Mouse (Mus musculus): ENCODE measurements at regions not wholly inside any gene's neighbourhood (a gene's known extent, or its start where the extent isn't known, plus 50 kb on each side); places are given as distances from the start of the nearest gene placed in this dataset.

- no peak overlapping the region for H3K4me3 ChIP-seq (replicated peaks; ENCODE audit: extremely low read depth, low read depth, low read length)
- H3K4me1 ChIP-seq (ENCODE audit: control insufficient read depth, insufficient read depth, low read length): no peaks in the 10 kb centered on the region
- TF ChIP-seq CTCF (IDR thresholded peaks at IDR 0.05; ENCODE audit: insufficient read depth, low read length) (no peak), POLR2A (IDR thresholded peaks at IDR 0.05; ENCODE audit: borderline replicate concordance, extremely low read depth, low read depth, low read length) (no peak)
- no peak for DNase-seq
- WGBS: 75% methylated on average over 7 of the region's 7 CpGs
Measured at GRCm38 (mm10) chr3:144329117-144329516, 124.1 kb upstream of the Lmo4 start.

GRCm38 (mm10) chr3:144327235-144327760, 122.3 kb upstream of the Lmo4 start:
- WGBS: 92% methylated on average over 8 of the region's 8 CpGs
- Histone ChIP-seq H3K4me3 (replicated peaks; ENCODE audit: extremely low read depth, low read depth, low read length) (no peak overlapping the region), H3K4me1 (ENCODE audit: control insufficient read depth, insufficient read depth, low read length) (no peaks in the 10 kb centered on the region)
- DNase-seq: no peak
- TF ChIP-seq POLR2A (IDR thresholded peaks at IDR 0.05; ENCODE audit: borderline replicate concordance, extremely low read depth, low read depth, low read length): no peak
- TF ChIP-seq CTCF (IDR thresholded peaks at IDR 0.05; ENCODE audit: insufficient read depth, low read length): no peak

- Histone ChIP-seq H3K4me1 (ENCODE audit: control insufficient read depth, insufficient read depth, low read length) (no peaks in the 10 kb centered on the region), H3K4me3 (replicated peaks; ENCODE audit: extremely low read depth, low read depth, low read length) (no peak overlapping the region)
- WGBS: 83% methylated on average over 2 of the region's 2 CpGs
- TF ChIP-seq POLR2A (IDR thresholded peaks at IDR 0.05; ENCODE audit: borderline replicate concordance, extremely low read depth, low read depth, low read length) (no peak), CTCF (IDR thresholded peaks at IDR 0.05; ENCODE audit: insufficient read depth, low read length) (no peak)
- no peak for DNase-seq
Measured at GRCm38 (mm10) chr3:144324974-144325373, 120.0 kb upstream of the Lmo4 start.

- Histone ChIP-seq H3K4me3 (replicated peaks; ENCODE audit: extremely low read depth, low read depth, low read length) (no peak overlapping the region), H3K4me1 (ENCODE audit: control insufficient read depth, insufficient read depth, low read length) (no peaks in the 10 kb centered on the region)
- no peak for TF ChIP-seq POLR2A (IDR thresholded peaks at IDR 0.05; ENCODE audit: borderline replicate concordance, extremely low read depth, low read depth, low read length)
- WGBS: 87% methylated on average over 3 of the region's 3 CpGs
- no peak for DNase-seq
Measured at GRCm38 (mm10) chr3:144323524-144323923, 118.5 kb upstream of the Lmo4 start.

- no peak for DNase-seq
- Histone ChIP-seq H3K4me3 (replicated peaks; ENCODE audit: extremely low read depth, low read depth, low read length) (no peak overlapping the region), H3K4me1 (ENCODE audit: control insufficient read depth, insufficient read depth, low read length) (no peaks in the 10 kb centered on the region)
- 61% methylated on average over 11 of the region's 11 CpGs for WGBS
- TF ChIP-seq CTCF (IDR thresholded peaks at IDR 0.05; ENCODE audit: insufficient read depth, low read length): no peak
- TF ChIP-seq POLR2A (IDR thresholded peaks at IDR 0.05; ENCODE audit: borderline replicate concordance, extremely low read depth, low read depth, low read length): no peak
Measured at GRCm38 (mm10) chr3:144319468-144320205, 114.6 kb upstream of the Lmo4 start.

GRCm38 (mm10) chr3:144318761-144319467, 113.9 kb upstream of the Lmo4 start:
- Histone ChIP-seq H3K4me3 (replicated peaks; ENCODE audit: extremely low read depth, low read depth, low read length) (no peak overlapping the region), H3K4me1 (ENCODE audit: control insufficient read depth, insufficient read depth, low read length) (no peaks in the 10 kb centered on the region)
- DNase-seq: no peak
- TF ChIP-seq POLR2A (IDR thresholded peaks at IDR 0.05; ENCODE audit: borderline replicate concordance, extremely low read depth, low read depth, low read length) (no peak), CTCF (IDR thresholded peaks at IDR 0.05; ENCODE audit: insufficient read depth, low read length) (no peak)
- 72% methylated on average over 16 of the region's 16 CpGs for WGBS

- DNase-seq: no peak
- TF ChIP-seq POLR2A (IDR thresholded peaks at IDR 0.05; ENCODE audit: borderline replicate concordance, extremely low read depth, low read depth, low read length) (no peak), CTCF (IDR thresholded peaks at IDR 0.05; ENCODE audit: insufficient read depth, low read length) (no peak)
- 76% methylated on average over 5 of the region's 5 CpGs for WGBS
- Histone ChIP-seq H3K4me3 (replicated peaks; ENCODE audit: extremely low read depth, low read depth, low read length) (no peak overlapping the region), H3K4me1 (ENCODE audit: control insufficient read depth, insufficient read depth, low read length) (no peaks in the 10 kb centered on the region)
Measured at GRCm38 (mm10) chr3:144310748-144311147, 105.7 kb upstream of the Lmo4 start.

GRCm38 (mm10) chr3:144308616-144309015, 103.6 kb upstream of the Lmo4 start:
- H3K4me1 ChIP-seq (ENCODE audit: control insufficient read depth, insufficient read depth, low read length): no peaks in the 10 kb centered on the region
- DNase-seq: no peak
- WGBS: 77% methylated on average over 4 of the region's 4 CpGs
- TF ChIP-seq CTCF (IDR thresholded peaks at IDR 0.05; ENCODE audit: insufficient read depth, low read length): no peak
- TF ChIP-seq POLR2A (IDR thresholded peaks at IDR 0.05; ENCODE audit: borderline replicate concordance, extremely low read depth, low read depth, low read length): no peak
- no peak overlapping the region for H3K4me3 ChIP-seq (replicated peaks; ENCODE audit: extremely low read depth, low read depth, low read length)

- TF ChIP-seq CTCF (IDR thresholded peaks at IDR 0.05; ENCODE audit: insufficient read depth, low read length): no peak
- no peak for TF ChIP-seq POLR2A (IDR thresholded peaks at IDR 0.05; ENCODE audit: borderline replicate concordance, extremely low read depth, low read depth, low read length)
- WGBS: 71% methylated on average over 3 of the region's 3 CpGs
- no peak overlapping the region for H3K4me3 ChIP-seq (replicated peaks; ENCODE audit: extremely low read depth, low read depth, low read length)
- H3K4me1 ChIP-seq (ENCODE audit: control insufficient read depth, insufficient read depth, low read length): no peaks in the 10 kb centered on the region
- no peak for DNase-seq
Measured at GRCm38 (mm10) chr3:144307557-144307956, 102.5 kb upstream of the Lmo4 start.

- no peak overlapping the region for H3K4me3 ChIP-seq (replicated peaks; ENCODE audit: extremely low read depth, low read depth, low read length)
- 59% methylated on average over 4 of the region's 4 CpGs for WGBS
- no peak for DNase-seq
- TF ChIP-seq POLR2A (IDR thresholded peaks at IDR 0.05; ENCODE audit: borderline replicate concordance, extremely low read depth, low read depth, low read length) (no peak), CTCF (IDR thresholded peaks at IDR 0.05; ENCODE audit: insufficient read depth, low read length) (no peak)
- H3K4me1 ChIP-seq (ENCODE audit: control insufficient read depth, insufficient read depth, low read length): no peaks in the 10 kb centered on the region
Measured at GRCm38 (mm10) chr3:144305456-144305855, 100.4 kb upstream of the Lmo4 start.
